Mouse (Mus musculus) myocyte (in vitro differentiated cells): ENCODE data around the gene Scube1. TPM values are rescaled to one million over a fixed set of nuclear protein-coding genes. Genes with fewer than 3 reads are reported as not detected.

ENCODE experiments used
- H3K27me3 ChIP-seq: one replicate; pipeline ENCODE4 v1.6.1; 2011; ENCODE audit not compliant: control insufficient read depth, insufficient read depth, insufficient read length
- H3K36me3 ChIP-seq: one replicate; pipeline ENCODE4 v1.6.1; 2011; ENCODE audit not compliant: control insufficient read depth, insufficient read depth
- H3K4me2 ChIP-seq: one replicate; pipeline ENCODE4 v1.6.1; 2011; ENCODE audit warnings: low read depth, control low read depth
- H3K4me3 ChIP-seq: one replicate; pipeline ENCODE4 v1.5.1; 2011; ENCODE audit warnings: mild to moderate bottlenecking, control low read depth, moderate library complexity
- H3K79me2 ChIP-seq: one replicate; pipeline ENCODE4 v1.6.1; 2011; ENCODE audit not compliant: control insufficient read depth, insufficient read depth
- H3ac ChIP-seq: one replicate; pipeline ENCODE4 v1.6.1; 2011; ENCODE audit not compliant: control insufficient read depth, insufficient read length
- CEBPB ChIP-seq: IDR thresholded peaks from 2 replicates; pipeline ENCODE4 v1.6.1; 2011; ENCODE audit warnings: mild to moderate bottlenecking, moderate library complexity; ENCODE audit not compliant: poor library complexity, insufficient read depth, severe bottlenecking
- E2F4 ChIP-seq: IDR thresholded peaks from one replicate; pipeline ENCODE4 v1.6.1; 2011; ENCODE audit warnings: mild to moderate bottlenecking, control low read depth, moderate library complexity; ENCODE audit not compliant: insufficient read depth
- MAX ChIP-seq: IDR thresholded peaks from one replicate; pipeline ENCODE4 v1.6.1; 2011; ENCODE audit warnings: low read depth, mild to moderate bottlenecking, control low read depth
- MYOD1 ChIP-seq, 3 experiments: IDR thresholded peaks; one replicate each; pipeline ENCODE4 v1.6.1; 2011; ENCODE audit warnings: control low read depth in 2 of 3, low read depth in 2 of 3, mild to moderate bottlenecking in 2 of 3, moderate library complexity in 1 of 3; ENCODE audit not compliant: insufficient read length in 2 of 3, control insufficient read depth in 1 of 3
- MYOG ChIP-seq, 3 experiments: IDR thresholded peaks; one replicate each; pipeline ENCODE4 v1.6.1; 2011; ENCODE audit warnings: control low read depth in 2 of 3, low read depth in 2 of 3, mild to moderate bottlenecking in 2 of 3; ENCODE audit not compliant: insufficient read length in 2 of 3, control insufficient read depth in 1 of 3, insufficient read depth in 1 of 3
- POLR2A ChIP-seq: IDR thresholded peaks from one replicate; pipeline ENCODE4 v1.6.1; 2011; ENCODE audit warnings: low read depth, mild to moderate bottlenecking, control low read depth, moderate library complexity; ENCODE audit not compliant: insufficient read length
- POLR2AphosphoS2 ChIP-seq: IDR thresholded peaks from one replicate; pipeline ENCODE4 v1.6.1; 2011; ENCODE audit warnings: low read depth, control low read depth; ENCODE audit not compliant: insufficient read length
- REST ChIP-seq: IDR thresholded peaks from one replicate; pipeline ENCODE4 v1.6.1; 2011; ENCODE audit warnings: mild to moderate bottlenecking, control low read depth, moderate library complexity; ENCODE audit not compliant: insufficient read depth, insufficient read length
- SRF ChIP-seq: IDR thresholded peaks from one replicate; pipeline ENCODE4 v1.6.1; 2011; ENCODE audit warnings: low read depth; ENCODE audit not compliant: control insufficient read depth, insufficient read length
- TCF12 ChIP-seq: IDR thresholded peaks from one replicate; pipeline ENCODE4 v1.6.1; 2011; ENCODE audit warnings: mild to moderate bottlenecking, control low read depth; ENCODE audit not compliant: poor library complexity, insufficient read depth, severe bottlenecking
- TCF3 ChIP-seq: IDR thresholded peaks from one replicate; pipeline ENCODE4 v1.6.1; 2011; ENCODE audit warnings: low read depth, control low read depth; ENCODE audit not compliant: insufficient read length
- USF1 ChIP-seq: IDR thresholded peaks from one replicate; pipeline ENCODE4 v1.6.1; 2011; ENCODE audit warnings: low read depth, mild to moderate bottlenecking, control low read depth, moderate library complexity
- polyA plus RNA-seq: library from polyadenylated mRNA; unstranded; fragments of >200 nt; fragmentation: generic; extraction: Trizol; gene quantifications from one replicate; pipeline ENCODE4 v1.2.1, GENCODE M21; 2012; ENCODE audit warnings: missing spikeins

Scube1 gene
- polyA plus RNA-seq, 1 experiment = not detected

GRCm38 (mm10) chr15:83606700-83607099 is 118.1 kb downstream of the Scube1 start:
- Histone ChIP-seq H3K4me3 (no peak overlapping the region), H3K36me3 (no peaks in the 10 kb centered on the region), H3K79me2 (no peaks in the 10 kb centered on the region), H3K27me3 (peaks cover 31% of the 10 kb centered on the region), H3ac (no peak overlapping the region), H3K4me2 (peak overlapping the region; percentile 12)
- TF ChIP-seq CEBPB = no peak
- no peak for TF ChIP-seq MYOD1 (IDR thresholded peaks at IDR 0.05; ENCODE audit: control insufficient read depth in 1 of 3, insufficient read length in 2 of 3, low read depth in 2 of 3)
- TF ChIP-seq REST = no peak
- TF ChIP-seq E2F4 = no peak
- no peak for TF ChIP-seq MYOG (IDR thresholded peaks at IDR 0.05; ENCODE audit: control insufficient read depth in 1 of 3, insufficient read depth in 1 of 3, insufficient read length in 2 of 3, low read depth in 2 of 3)
- TF ChIP-seq TCF12 = no peak
- TF ChIP-seq MAX = no peak
- no peak for TF ChIP-seq SRF
- TF ChIP-seq TCF3 = no peak
- TF ChIP-seq POLR2AphosphoS2 = no peak
- TF ChIP-seq USF1 = no peak
- no peak for TF ChIP-seq POLR2A

GRCm38 (mm10) chr15:83606216-83606615 is 118.6 kb downstream of the Scube1 start:
- Histone ChIP-seq H3ac (no peak overlapping the region), H3K4me3 (no peak overlapping the region), H3K27me3 (peaks cover 30% of the 10 kb centered on the region), H3K36me3 (no peaks in the 10 kb centered on the region), H3K4me2 (no peak overlapping the region), H3K79me2 (no peaks in the 10 kb centered on the region)
- TF ChIP-seq MYOD1 (IDR thresholded peaks at IDR 0.05; ENCODE audit: control insufficient read depth in 1 of 3, insufficient read length in 2 of 3, low read depth in 2 of 3) (no peak), E2F4 (no peak), MYOG (IDR thresholded peaks at IDR 0.05; ENCODE audit: control insufficient read depth in 1 of 3, insufficient read depth in 1 of 3, insufficient read length in 2 of 3, low read depth in 2 of 3) (no peak), USF1 (no peak), SRF (no peak), REST (no peak), CEBPB (no peak), POLR2AphosphoS2 (no peak), MAX (no peak), TCF12 (no peak), POLR2A (no peak), TCF3 (no peak)

- Histone ChIP-seq H3K36me3 (no peaks in the 10 kb centered on the region), H3ac (no peak overlapping the region), H3K79me2 (no peaks in the 10 kb centered on the region), H3K4me2 (no peak overlapping the region), H3K4me3 (no peak overlapping the region), H3K27me3 (peaks cover 9% of the 10 kb centered on the region)
- no peak for TF ChIP-seq TCF12
- TF ChIP-seq E2F4 = no peak
- no peak for TF ChIP-seq MYOG (IDR thresholded peaks at IDR 0.05; ENCODE audit: control insufficient read depth in 1 of 3, insufficient read depth in 1 of 3, insufficient read length in 2 of 3, low read depth in 2 of 3)
- no peak for TF ChIP-seq POLR2A
- no peak for TF ChIP-seq MYOD1 (IDR thresholded peaks at IDR 0.05; ENCODE audit: control insufficient read depth in 1 of 3, insufficient read length in 2 of 3, low read depth in 2 of 3)
- no peak for TF ChIP-seq USF1
- TF ChIP-seq CEBPB = no peak
- TF ChIP-seq TCF3 = no peak
- no peak for TF ChIP-seq REST
- no peak for TF ChIP-seq MAX
- no peak for TF ChIP-seq POLR2AphosphoS2
- TF ChIP-seq SRF = no peak
Measured at GRCm38 (mm10) chr15:83603426-83603825, 121.4 kb downstream of the Scube1 start.

GRCm38 (mm10) chr15:83603046-83603396 is 121.8 kb downstream of the Scube1 start:
- H3K79me2 ChIP-seq = no peaks in the 10 kb centered on the region
- no peak overlapping the region for H3K4me2 ChIP-seq
- TF ChIP-seq REST = no peak
- no peak for TF ChIP-seq MYOG (IDR thresholded peaks at IDR 0.05; ENCODE audit: control insufficient read depth in 1 of 3, insufficient read depth in 1 of 3, insufficient read length in 2 of 3, low read depth in 2 of 3)
- TF ChIP-seq TCF3 = no peak
- no peak for TF ChIP-seq MAX
- TF ChIP-seq SRF = no peak
- no peak for TF ChIP-seq POLR2A
- no peak for TF ChIP-seq TCF12
- H3K36me3 ChIP-seq = no peaks in the 10 kb centered on the region
- H3ac ChIP-seq = no peak overlapping the region
- peaks cover 5% of the 10 kb centered on the region for H3K27me3 ChIP-seq
- no peak overlapping the region for H3K4me3 ChIP-seq

GRCm38 (mm10) chr15:83602372-83603045 is 122.3 kb downstream of the Scube1 start:
- Histone ChIP-seq H3K79me2 (no peaks in the 10 kb centered on the region), H3K4me3 (no peak overlapping the region), H3K27me3 (no peaks in the 10 kb centered on the region), H3K36me3 (no peaks in the 10 kb centered on the region), H3K4me2 (no peak overlapping the region), H3ac (no peak overlapping the region)
- TF ChIP-seq MYOG (IDR thresholded peaks at IDR 0.05; ENCODE audit: control insufficient read depth in 1 of 3, insufficient read depth in 1 of 3, insufficient read length in 2 of 3, low read depth in 2 of 3) = peak in 1 of 3 experiments; percentile 61
- TF ChIP-seq E2F4 = no peak
- peak in 2 of 3 experiments; percentile 22 to 55 for TF ChIP-seq MYOD1 (IDR thresholded peaks at IDR 0.05; ENCODE audit: control insufficient read depth in 1 of 3, insufficient read length in 2 of 3, low read depth in 2 of 3)
